Mouse (Mus musculus) testis, adult 2 months (tissue): Measurements from ENCODE around the gene Utp4.

ENCODE experiments used
- CTCF ChIP-seq: fragments of 200-500 bp; IDR thresholded peaks from 2 replicates; pipeline ENCODE4 v1.5.1; 2012; ENCODE audit warnings: low read depth, mild to moderate bottlenecking, inconsistent platforms, low read length, moderate library complexity; ENCODE audit not compliant: control insufficient read depth, insufficient read depth, insufficient replicate concordance
- POLR2A ChIP-seq: fragments of 200-500 bp; IDR thresholded peaks from 2 replicates; pipeline ENCODE4 v1.6.1; 2012; ENCODE audit warnings: low read depth, mild to moderate bottlenecking, inconsistent platforms, low read length, moderate library complexity; ENCODE audit not compliant: control insufficient read depth

DNA sequence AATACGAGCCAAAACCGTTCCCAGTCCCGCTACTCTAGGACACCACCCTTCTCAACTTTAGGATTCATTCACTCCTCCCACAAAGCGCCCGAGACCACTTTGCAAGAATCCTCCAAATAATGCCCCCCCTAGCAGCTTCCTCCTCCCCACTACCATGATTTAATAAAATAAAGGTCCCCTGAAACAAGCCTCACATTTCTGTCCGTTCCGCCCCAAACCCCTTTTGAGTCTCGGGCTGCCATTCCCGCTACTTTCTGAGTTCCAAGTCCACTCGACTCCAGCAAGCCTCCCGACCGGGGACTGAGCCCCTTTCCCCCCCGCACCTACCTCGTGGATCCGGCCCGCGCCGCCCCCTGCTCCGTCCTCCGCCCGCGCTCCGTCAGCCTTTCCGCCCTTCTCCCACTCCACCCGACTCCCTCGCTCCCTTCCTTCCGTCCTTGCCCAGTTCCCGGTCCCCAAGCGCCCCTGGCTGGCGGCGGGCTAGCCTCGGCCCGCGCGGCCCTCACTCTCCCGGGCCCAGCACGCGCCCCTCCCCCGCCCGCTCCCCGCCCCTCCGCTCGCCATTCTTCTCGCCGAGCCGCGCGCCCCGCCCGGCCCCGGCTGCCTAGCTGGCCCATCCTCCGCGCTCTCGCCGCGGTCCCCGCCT, 507 bp upstream of the Utp4 start:
- TF ChIP-seq POLR2A = no peak
- no peak for TF ChIP-seq CTCF
